Mouse (Mus musculus) monocyte, adult 2 months (primary cell): Measurements from ENCODE around the gene Spin2-ps6.
"Not testable (repeated sequence)": the region's sequence is repeated elsewhere in the genome, so short reads cannot be mapped to it uniquely, and the experiment has no call there.

ENCODE experiments used
- DNase-seq, 2 experiments: peaks; one replicate each; pipeline ENCODE4 v3.0.0; 2022; ENCODE audit warnings: low spot score in 2 of 2, low read depth in 1 of 2

Spin2-ps6 gene

GRCm38 (mm10) chrX:33234569-33234968, at the start of gene Spin2-ps6:
Gene Spin2-ps6, plus strand, starts transcription at chrX:33234869.
- not testable (repeated sequence) for DNase-seq
